In the genomic region with DNA sequence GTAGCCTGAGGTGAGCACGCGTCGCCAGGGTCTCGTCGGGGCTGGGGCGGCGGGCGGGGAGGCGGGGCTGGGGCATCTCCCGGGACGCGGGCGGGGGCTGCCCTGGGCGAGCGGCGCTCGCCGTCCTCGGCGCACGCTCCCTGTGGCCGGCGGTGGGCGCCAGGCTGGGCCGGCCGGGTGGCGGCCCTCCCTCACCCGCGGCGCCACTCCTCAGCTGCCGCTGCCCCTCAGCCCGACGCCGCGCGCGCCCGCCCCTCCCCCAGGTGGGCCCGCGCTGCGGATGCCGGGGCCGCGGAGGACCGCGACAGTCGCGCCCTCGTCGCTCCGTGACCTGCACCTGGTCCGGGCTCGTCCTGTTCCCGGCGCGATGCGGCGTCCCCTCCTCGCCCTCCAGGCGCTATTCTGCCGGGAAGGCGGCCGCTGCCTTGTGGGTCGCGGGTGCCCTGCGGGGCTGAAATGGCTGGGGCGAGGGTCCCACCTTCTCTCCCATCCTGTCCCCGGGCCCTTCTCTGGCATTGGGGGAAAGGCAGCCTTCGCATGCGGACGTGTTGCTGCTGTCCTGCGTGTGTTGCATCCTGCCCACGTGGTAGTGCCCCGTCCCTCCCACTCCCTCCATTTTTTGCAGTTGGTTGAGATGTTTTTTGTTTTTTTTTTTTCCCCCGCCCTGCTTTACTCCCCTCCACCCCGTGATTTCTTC, we compare ENCODE assay signal across 8 mouse cellular contexts. TPM values are rescaled to one million over a fixed set of nuclear protein-coding genes. Genes with fewer than 3 reads are reported as not detected.
DNase-seq lines count a peak whose midpoint lies in the region; ATAC-seq and TF ChIP-seq lines count a peak whose summit lies in the region.

No protein-coding gene starts in this region.

- peaks cover 55% of the 10 kb centered on the region for H3K79me2 ChIP-seq in C2C12 (ENCODE audit: control insufficient read depth, insufficient read depth)
- H3K79me2 ChIP-seq in heart, adult 2 months (replicated peaks; ENCODE audit: control insufficient read depth, insufficient read depth, low read length), result no peaks in the 10 kb centered on the region; the same call in none of the 2 replicates

- TF ChIP-seq CTCF in C2C12 (IDR thresholded peaks at IDR 0.05; ENCODE audit: control insufficient read depth, insufficient read depth, insufficient read length), result no peak
- no peak for TF ChIP-seq CTCF in heart, adult 2 months (IDR thresholded peaks at IDR 0.05)
- TF ChIP-seq CTCF in kidney, adult 2 months (conservative IDR thresholded peaks at IDR 0.05; ENCODE audit: insufficient read depth, insufficient read length, low read depth, low read length), result no peak

- peak overlapping the region; percentile 78 for H3K4me3 ChIP-seq in C2C12 (ENCODE audit: insufficient read depth, poor library complexity, severe bottlenecking)
- H3K4me3 ChIP-seq in embryonic facial prominence, embryonic 10.5 days, result peak overlapping the region; percentile 96
- peak overlapping the region; percentile 94 for H3K4me3 ChIP-seq in heart, adult 2 months
- H3K4me3 ChIP-seq in kidney, adult 2 months (ENCODE audit: insufficient read depth, low read depth, low read length), result peak overlapping the region; percentile 87
- peak overlapping the region; percentile 83 for H3K4me3 ChIP-seq in neural tube, embryonic 12.5 days

- under 1% methylated on average over 76 of the region's 76 CpGs for WGBS in embryonic facial prominence, embryonic 10.5 days
- WGBS in heart, adult 2 months, result under 1% methylated on average over 62 of the region's 76 CpGs
- under 1% methylated on average over 63 of the region's 76 CpGs for WGBS in kidney, adult 2 months
- WGBS in neural tube, embryonic 12.5 days, result under 1% methylated on average over 76 of the region's 76 CpGs

- intact Hi-C loops in heart, adult 2 months (cut with DNase I), result loop anchor here (1.0 to 5.0 kb wide), 5 partner anchors 77 to 293 kb away; a partner anchor contains a TSS

- no peaks in the 10 kb centered on the region for H3K36me3 ChIP-seq in C2C12 (ENCODE audit: control insufficient read depth, insufficient read depth)
- no peaks in the 10 kb centered on the region for H3K36me3 ChIP-seq in embryonic facial prominence, embryonic 10.5 days (replicated peaks)
- H3K36me3 ChIP-seq in heart, adult 2 months (ENCODE audit: control insufficient read depth, insufficient read depth, low read length), result peaks cover 9% of the 10 kb centered on the region
- no peaks in the 10 kb centered on the region for H3K36me3 ChIP-seq in kidney, adult 2 months (ENCODE audit: control insufficient read depth, insufficient read depth, low read length)
- H3K36me3 ChIP-seq in neural tube, embryonic 12.5 days, result no peaks in the 10 kb centered on the region

- H3K79me3 ChIP-seq in C2C12 (ENCODE audit: low read depth), result peaks cover 45% of the 10 kb centered on the region

- peak overlapping the region; percentile 99 for H3K27ac ChIP-seq in embryonic facial prominence, embryonic 10.5 days (replicated peaks)
- H3K27ac ChIP-seq in heart, adult 2 months, result peak overlapping the region; percentile 99
- peak overlapping the region; percentile 86 for H3K27ac ChIP-seq in kidney, adult 2 months (ENCODE audit: insufficient read depth, low read depth, low read length)
- peak overlapping the region; percentile 99 for H3K27ac ChIP-seq in neural tube, embryonic 12.5 days

- H3K27me3 ChIP-seq in C2C12 (ENCODE audit: control insufficient read depth, insufficient read depth, insufficient read length), result no peaks in the 10 kb centered on the region
- no peaks in the 10 kb centered on the region for H3K27me3 ChIP-seq in embryonic facial prominence, embryonic 10.5 days (replicated peaks; ENCODE audit: low read depth, poor library complexity, severe bottlenecking)
- H3K27me3 ChIP-seq in heart, adult 2 months (ENCODE audit: control insufficient read depth, insufficient read depth, low read length), result no peaks in the 10 kb centered on the region
- no peaks in the 10 kb centered on the region for H3K27me3 ChIP-seq in kidney, adult 2 months (replicated peaks; ENCODE audit: control insufficient read depth, insufficient read depth, low read length)
- no peaks in the 10 kb centered on the region for H3K27me3 ChIP-seq in neural tube, embryonic 12.5 days (replicated peaks)

- peak overlapping the region; percentile 97 for H3K9ac ChIP-seq in heart, adult 2 months (ENCODE audit: low read depth, low read length)
- peak overlapping the region; percentile 97 for H3K9ac ChIP-seq in neural tube, embryonic 12.5 days

- peak; percentile 77 for ATAC-seq in activated CD4-positive, CD25-positive, alpha-beta regulatory T cell, adult 4 months
- ATAC-seq in neural tube, embryonic 12.5 days (ENCODE audit: low FRiP score, low read depth), result peak; percentile 88

- DNase-seq in embryonic facial prominence, embryonic 10.5 days (ENCODE audit: low spot score), result peak; percentile 73
- no peak for DNase-seq in heart, adult 2 months
- DNase-seq in kidney, adult 2 months, result peak; percentile 42
- peak; percentile 25 to 39 for DNase-seq in lung, adult 18-20 months
- DNase-seq in testis, postnatal 14 days (ENCODE audit: low spot score), result peak; percentile 76

- no peak for TF ChIP-seq EP300 in heart, adult 2 months (IDR thresholded peaks at IDR 0.05; ENCODE audit: insufficient read depth, low read depth, low read length)

- peaks cover 21% of the 10 kb centered on the region for H3K4me1 ChIP-seq in embryonic facial prominence, embryonic 10.5 days
- H3K4me1 ChIP-seq in heart, adult 2 months (ENCODE audit: control insufficient read depth, insufficient read depth, low read length), result peaks cover 7% of the 10 kb centered on the region
- H3K4me1 ChIP-seq in kidney, adult 2 months (ENCODE audit: control insufficient read depth, insufficient read depth, low read length), result peaks cover 10% of the 10 kb centered on the region; the same call in 1 of the 2 replicates
- H3K4me1 ChIP-seq in neural tube, embryonic 12.5 days, result peaks cover 15% of the 10 kb centered on the region; the same call in 1 of the 2 replicates

- H3K9me3 ChIP-seq in embryonic facial prominence, embryonic 10.5 days, result no peaks in the 10 kb centered on the region
- H3K9me3 ChIP-seq in neural tube, embryonic 12.5 days, result no peaks in the 10 kb centered on the region

- TF ChIP-seq POLR2A in heart, adult 2 months (IDR thresholded peaks at IDR 0.05; ENCODE audit: insufficient read depth, low read depth, low read length), result no peak
- TF ChIP-seq POLR2A in kidney, adult 2 months (IDR thresholded peaks at IDR 0.05; ENCODE audit: low read depth, low read length), result no peak

- peak overlapping the region; percentile 88 for H3ac ChIP-seq in C2C12 (ENCODE audit: control insufficient read depth, insufficient read length, low read depth)

- peak overlapping the region; percentile 78 for H3K4me2 ChIP-seq in neural tube, embryonic 12.5 days (replicated peaks)

TF ChIP-seq in C2C12, 6 proteins besides CTCF, POLR2A, EP300 and RAD21:
- peak; percentile 83 for TF ChIP-seq MAX (IDR thresholded peaks at IDR 0.05)
- no peak for TF ChIP-seq MYOD1 (IDR thresholded peaks at IDR 0.05; ENCODE audit: control insufficient read depth, insufficient read length, low read depth)
- peak; percentile 75 for TF ChIP-seq USF1 (IDR thresholded peaks at IDR 0.05; ENCODE audit: low read depth)
TF ChIP-seq in C2C12: peak in this region for 2.

RNA-seq across cellular contexts. Expression of a gene that starts 0.7 kb away (rescaled TPM):
- 2.0 TPM for polyA plus RNA-seq in C2C12 (2012; fragmentation: generic; extraction: Trizol)
- polyA plus RNA-seq in activated CD4-positive, CD25-positive, alpha-beta regulatory T cell, adult 4 months (2017; shearing (Covaris generic)), result 1 to 10 TPM; 1.4 to 1.8 TPM
- 2.0 and 2.2 TPM in 2 replicates for polyA plus RNA-seq in embryonic facial prominence, embryonic 10.5 days (2016; fragmentation: Nextera tagmentation; extraction: Ambion mirVana)
- 1 to 10 TPM; 6.3 to 6.7 TPM for total RNA-seq in heart, adult 2 months (2021)
- 3.8 and 4.3 TPM in 2 replicates for polyA plus RNA-seq in heart, adult 2 months (2012; rRNA removed)
- polyA plus RNA-seq in kidney, adult 2 months (2012; rRNA removed), result 7.6 and 12.0 TPM in 2 replicates
- 3.2 and 4.8 TPM in 2 replicates for polyA plus RNA-seq in neural tube, embryonic 12.5 days (2016; fragmentation: Nextera tagmentation; extraction: Ambion mirVana)

RNA-seq across cellular contexts. Expression of a gene that starts 3.2 kb away (rescaled TPM):
- 9.3 TPM for polyA plus RNA-seq in C2C12 (2012; fragmentation: generic; extraction: Trizol)
- 10 to 100 TPM in 1 of 2 experiments, 1 to 10 TPM in 1; 9.4 to 11.7 TPM for polyA plus RNA-seq in activated CD4-positive, CD25-positive, alpha-beta regulatory T cell, adult 4 months (2017; shearing (Covaris generic))
- polyA plus RNA-seq in embryonic facial prominence, embryonic 10.5 days (2016; fragmentation: Nextera tagmentation; extraction: Ambion mirVana), result 21.4 and 22.4 TPM in 2 replicates
- 10 to 100 TPM; 30.3 to 32.1 TPM for total RNA-seq in heart, adult 2 months (2021)
- polyA plus RNA-seq in heart, adult 2 months (2012; rRNA removed), result 13.5 and 19.4 TPM in 2 replicates
- polyA plus RNA-seq in kidney, adult 2 months (2012; rRNA removed), result 16.5 and 19.1 TPM in 2 replicates
- 23.2 and 25.2 TPM in 2 replicates for polyA plus RNA-seq in neural tube, embryonic 12.5 days (2016; fragmentation: Nextera tagmentation; extraction: Ambion mirVana)

RNA-seq across cellular contexts. Expression of a gene that starts 47.6 kb away (rescaled TPM):
- not detected for polyA plus RNA-seq in C2C12 (2012; fragmentation: generic; extraction: Trizol)
- polyA plus RNA-seq in activated CD4-positive, CD25-positive, alpha-beta regulatory T cell, adult 4 months (2017; shearing (Covaris generic)), result under 1 TPM; 0.14 to 0.19 TPM
- polyA plus RNA-seq in embryonic facial prominence, embryonic 10.5 days (2016; fragmentation: Nextera tagmentation; extraction: Ambion mirVana), result 1.9 TPM in 2 replicates
- under 1 TPM; 0.66 to 0.70 TPM for total RNA-seq in heart, adult 2 months (2021)
- polyA plus RNA-seq in heart, adult 2 months (2012; rRNA removed), result 0.56 and 1.1 TPM in 2 replicates
- 0.52 and 0.58 TPM in 2 replicates for polyA plus RNA-seq in kidney, adult 2 months (2012; rRNA removed)
- 14.6 and 18.4 TPM in 2 replicates for polyA plus RNA-seq in neural tube, embryonic 12.5 days (2016; fragmentation: Nextera tagmentation; extraction: Ambion mirVana)

Comparison
In these comparisons a context has a peak if more than half of its experiments do, and no peak if none do; other contexts are left out.
1. DNase-seq: peak in embryonic facial prominence, embryonic 10.5 days (single experiment), kidney, adult 2 months (single experiment), lung, adult 18-20 months (2 of 2) and testis, postnatal 14 days (single experiment); none in heart, adult 2 months (0 of 2).
2. Peak in every context shown above with its lines, with median percentiles within 50 percentile points of each other: H3K4me3 ChIP-seq and H3K27ac ChIP-seq.